Mouse (Mus musculus) lung, embryonic 14.5 days (tissue): Measurements from ENCODE around the gene Mmp23. TPM values are rescaled to one million over a fixed set of nuclear protein-coding genes. Genes with fewer than 3 reads are reported as not detected.
"Not testable (repeated sequence)": the region's sequence is repeated elsewhere in the genome, so short reads cannot be mapped to it uniquely, and the experiment has no call there.

ENCODE experiments used
- ATAC-seq: fragments of 200-750 bp; cut with Nextera tagmentation; 2 replicates; pipeline ENCODE4 v1.8.0; 2017; ENCODE audit warnings: mild to moderate bottlenecking, moderate TSS enrichment, moderate library complexity; ENCODE audit not compliant: insufficient read depth
- DNase-seq: peaks from one replicate; pipeline ENCODE4 v3.0.0-alpha.2; 2015
- H3K27ac ChIP-seq: fragments of 300-500 bp; sonication (generic); 2 replicates; pipeline ENCODE4 v1.5.1; 2014; ENCODE audit warnings: low read depth, mild to moderate bottlenecking, moderate library complexity
- H3K27me3 ChIP-seq: fragments of 300-500 bp; sonication (generic); 2 replicates; pipeline ENCODE4 v1.6.1; 2014; ENCODE audit warnings: low read length, control low read depth; ENCODE audit not compliant: insufficient read depth
- H3K36me3 ChIP-seq: fragments of 300-500 bp; sonication (generic); 2 replicates; pipeline ENCODE4 v1.6.1; 2014; ENCODE audit warnings: control low read depth; ENCODE audit not compliant: insufficient read depth
- H3K4me1 ChIP-seq: fragments of 300-500 bp; sonication (generic); 2 replicates; pipeline ENCODE4 v1.6.1; 2014; ENCODE audit warnings: antibody characterized with exemption, control low read depth; ENCODE audit not compliant: insufficient read depth
- H3K4me2 ChIP-seq: fragments of 300-500 bp; sonication (generic); 2 replicates; pipeline ENCODE4 v1.6.1; 2014; ENCODE audit warnings: mild to moderate bottlenecking
- H3K4me3 ChIP-seq: fragments of 300-500 bp; sonication (generic); 2 replicates; pipeline ENCODE4 v1.5.1; 2014; ENCODE audit warnings: low read depth, low read length
- H3K9ac ChIP-seq: fragments of 300-500 bp; sonication (generic); 2 replicates; pipeline ENCODE4 v1.6.1; 2014
- H3K9me3 ChIP-seq: fragments of 300-500 bp; sonication (generic); 2 replicates; pipeline ENCODE4 v1.6.1; 2016; ENCODE audit warnings: low read depth, low read length, control low read depth
- CTCF ChIP-seq: IDR thresholded peaks from 2 replicates; pipeline ENCODE4 v1.5.1; 2016; ENCODE audit warnings: antibody characterized with exemption, low read depth
- WGBS: fragments of 180-500 bp; shearing (Covaris S2); extraction: QIAGEN DNeasy Blood & Tissue Kit; methylation state at CpG from one replicate; pipeline ENCODE4 v1.1.7; 2014; 5-methylcytosine and 5-hydroxymethylcytosine counted together
- polyA plus RNA-seq: library from polyadenylated mRNA; unstranded; fragments of >200 nt; fragmentation: Nextera tagmentation; extraction: Ambion mirVana; gene quantifications from 2 replicates; pipeline ENCODE4 v1.2.1, GENCODE M21; 2014

Mmp23 gene
- polyA plus RNA-seq, 1 experiment from 2014 or later = 34.8 TPM

DNA sequence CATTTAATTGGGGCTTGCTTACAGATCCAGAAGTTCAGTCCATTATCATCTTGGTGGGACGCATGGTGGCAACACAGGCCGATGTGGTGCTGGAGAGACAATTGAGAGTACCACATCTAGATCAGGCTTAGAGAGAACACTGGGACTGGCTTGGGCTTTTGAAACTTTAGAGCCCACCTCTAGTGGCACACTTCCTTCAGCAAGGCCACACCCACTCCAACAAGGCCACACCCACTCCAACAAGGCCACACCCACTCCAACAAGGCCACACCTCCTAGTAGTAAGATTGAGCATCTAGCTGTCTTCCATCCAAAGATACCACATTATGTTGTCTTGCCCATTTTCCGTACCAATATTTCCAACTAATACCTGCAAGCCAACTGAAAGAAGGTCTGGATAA, 39.2 kb upstream of the Mmp23 start:
- H3K9ac ChIP-seq = no peak overlapping the region
- ATAC-seq (no peak), DNase-seq (no peak)
- peaks cover 9% of the 10 kb centered on the region; the same call in 1 of the 2 replicates for H3K27me3 ChIP-seq
- H3K4me2 ChIP-seq = no peak overlapping the region
- H3K4me3 ChIP-seq = no peak overlapping the region
- H3K27ac ChIP-seq = no peak overlapping the region
- WGBS = 97% methylated on average over 3 of the region's 3 CpGs
- no peaks in the 10 kb centered on the region for H3K4me1 ChIP-seq
- no peaks in the 10 kb centered on the region for H3K36me3 ChIP-seq
- H3K9me3 ChIP-seq = no peaks in the 10 kb centered on the region
- no peak for TF ChIP-seq CTCF

DNA sequence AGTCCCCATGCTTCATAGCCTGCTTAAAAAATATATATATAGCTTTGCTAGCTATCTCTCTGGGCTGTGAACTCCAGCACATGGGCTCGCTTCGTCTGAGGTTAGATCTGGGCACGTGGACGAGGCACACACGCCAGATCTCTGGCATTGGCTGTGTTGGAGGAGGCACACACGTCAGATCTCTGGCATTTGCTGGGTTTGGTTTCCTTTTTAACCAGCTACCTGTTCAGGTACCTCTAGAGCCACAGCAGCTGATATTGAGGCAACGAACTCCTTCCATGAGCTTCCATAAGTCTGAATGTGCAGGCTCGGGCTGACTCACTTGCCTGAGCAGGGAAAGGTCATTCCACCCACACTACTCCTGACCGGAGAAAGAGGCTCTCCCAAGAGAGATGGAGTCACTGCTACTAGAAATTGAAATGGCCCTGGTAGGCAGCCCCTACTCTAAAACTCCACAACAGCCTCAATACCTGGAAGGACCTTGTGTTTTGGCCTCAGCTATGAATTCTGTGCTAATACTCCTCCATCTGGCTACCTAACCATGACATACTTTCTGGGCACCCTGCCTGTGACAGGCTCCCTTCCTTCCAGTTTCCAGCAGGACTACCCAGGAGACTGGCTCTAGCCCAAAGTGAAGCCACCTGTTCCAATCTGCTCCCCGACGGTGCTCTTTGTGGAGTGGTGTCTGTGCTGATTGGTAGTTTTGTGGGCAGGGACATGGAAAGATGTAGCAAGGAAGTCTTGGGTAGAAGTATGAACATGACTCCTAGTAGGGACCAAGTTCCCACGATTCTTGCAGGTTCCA, 37.6 kb upstream of the Mmp23 start:
- no peak overlapping the region for H3K9ac ChIP-seq
- H3K27me3 ChIP-seq = 0 out of 2 replicates have a peak, but pooled peaks cover 9% of the 10 kb centered on the region
- ATAC-seq = no peak
- no peak for TF ChIP-seq CTCF
- H3K4me2 ChIP-seq = no peak overlapping the region
- no peak for DNase-seq
- H3K4me3 ChIP-seq = no peak overlapping the region
- no peaks in the 10 kb centered on the region for H3K9me3 ChIP-seq
- H3K4me1 ChIP-seq = no peaks in the 10 kb centered on the region
- H3K36me3 ChIP-seq = no peaks in the 10 kb centered on the region
- H3K27ac ChIP-seq = no peak overlapping the region
- 79% methylated on average over 12 of the region's 12 CpGs for WGBS

DNA sequence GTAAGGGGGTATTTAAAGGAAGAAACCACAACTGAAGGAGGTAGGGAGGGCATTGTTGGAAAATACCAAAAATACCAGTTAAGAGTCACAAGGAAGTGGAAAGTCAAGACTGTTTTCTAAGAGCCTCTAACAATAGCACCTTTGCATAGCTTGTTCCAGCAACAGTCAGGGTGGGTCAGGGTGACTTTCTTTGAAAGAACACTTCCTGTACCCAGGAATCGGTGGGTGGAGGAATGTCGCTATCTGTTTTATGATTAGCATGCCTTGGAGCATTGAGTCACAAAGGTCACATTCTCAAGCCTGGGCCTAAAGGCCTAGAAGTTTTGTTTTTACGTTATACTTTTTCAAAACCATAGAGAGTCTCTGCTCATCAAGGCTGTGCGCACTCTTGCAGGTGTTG, 34.6 kb upstream of the Mmp23 start:
- not testable (repeated sequence) for H3K4me1 ChIP-seq, H3K27me3 ChIP-seq, DNase-seq, H3K9me3 ChIP-seq, H3K9ac ChIP-seq, H3K4me3 ChIP-seq, H3K4me2 ChIP-seq, H3K36me3 ChIP-seq, H3K27ac ChIP-seq, ATAC-seq
- WGBS = 74% methylated on average over 4 of the region's 4 CpGs

- H3K4me3 ChIP-seq, H3K27ac ChIP-seq, DNase-seq, H3K4me1 ChIP-seq, ATAC-seq, H3K27me3 ChIP-seq, H3K36me3 ChIP-seq, H3K9ac ChIP-seq, H3K9me3 ChIP-seq, H3K4me2 ChIP-seq: not testable (repeated sequence)
- WGBS = 84% methylated on average over 15 of the region's 19 CpGs
Measured at GRCm38 (mm10) chr4:155683670-155684277, 30.6 kb upstream of the Mmp23 start.

- no peaks in the 10 kb centered on the region for H3K27me3 ChIP-seq
- ATAC-seq = no peak
- 65% methylated on average over 2 of the region's 2 CpGs for WGBS
Measured at GRCm38 (mm10) chr4:155675991-155676390, 22.8 kb upstream of the Mmp23 start.

GRCm38 (mm10) chr4:155672082-155672481, 18.9 kb upstream of the Mmp23 start:
- H3K27me3 ChIP-seq = no peaks in the 10 kb centered on the region
- WGBS = 51% methylated on average over 2 of the region's 2 CpGs
- ATAC-seq (no peak), DNase-seq (no peak)
- no peak overlapping the region for H3K27ac ChIP-seq
- no peak overlapping the region for H3K9ac ChIP-seq
- H3K4me1 ChIP-seq = no peaks in the 10 kb centered on the region
- H3K36me3 ChIP-seq = no peaks in the 10 kb centered on the region
- no peak overlapping the region for H3K4me2 ChIP-seq
- TF ChIP-seq CTCF = no peak
- H3K4me3 ChIP-seq = no peak overlapping the region
- H3K9me3 ChIP-seq = no peaks in the 10 kb centered on the region

More at GRCm38 (mm10) chr4:155675991-155676390, 22.8 kb upstream of the Mmp23 start:
- H3K9ac ChIP-seq = no peak overlapping the region
- H3K36me3 ChIP-seq = no peaks in the 10 kb centered on the region
- H3K27ac ChIP-seq = no peak overlapping the region
- DNase-seq = peak; percentile 29
- H3K4me3 ChIP-seq = no peak overlapping the region
- H3K4me2 ChIP-seq = no peak overlapping the region
- peak; percentile 40; the same call in 1 of the 2 replicates for TF ChIP-seq CTCF
- no peaks in the 10 kb centered on the region for H3K4me1 ChIP-seq
- no peaks in the 10 kb centered on the region for H3K9me3 ChIP-seq

DNA sequence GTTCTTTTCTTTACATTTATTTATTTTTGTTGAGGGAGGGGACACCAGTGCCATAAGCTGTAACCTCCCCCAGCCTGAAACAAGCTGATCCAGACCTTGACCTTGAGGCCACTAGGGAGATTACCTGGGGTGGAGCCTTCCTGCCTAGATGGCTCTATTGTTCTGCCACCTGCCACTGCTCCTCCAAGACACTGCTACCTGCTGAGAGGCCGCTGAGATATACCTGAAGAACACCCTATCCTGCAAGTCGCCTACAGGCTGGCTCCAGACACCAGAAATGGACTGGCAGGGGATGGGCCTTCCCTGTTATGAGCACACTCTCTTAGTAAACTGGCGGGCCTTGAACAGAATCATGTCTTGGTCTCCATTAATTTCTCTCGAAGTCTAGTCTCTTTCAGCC, 17.1 kb upstream of the Mmp23 start:
- not testable (repeated sequence) for H3K4me2 ChIP-seq, H3K4me3 ChIP-seq, H3K9ac ChIP-seq, H3K4me1 ChIP-seq, H3K27me3 ChIP-seq, H3K36me3 ChIP-seq, ATAC-seq, DNase-seq, H3K9me3 ChIP-seq, H3K27ac ChIP-seq
- WGBS = 66% methylated on average over 4 of the region's 4 CpGs
